Mouse (Mus musculus) MEL-GATA-1-ER (cell line): ENCODE results near the gene Gm4981.
"Not testable (repeated sequence)": the region's sequence is repeated elsewhere in the genome, so short reads cannot be mapped to it uniquely, and the experiment has no call there.

Source experiments
- DNase-seq: peaks from one replicate; pipeline ENCODE4 v3.0.0-alpha.2; 2012; ENCODE audit warnings: low read depth; ENCODE audit errors: extremely low read depth

Gm4981 gene

GRCm38 (mm10) chr10:58223972-58224805 is 12.3 kb downstream of the Gm4981 start:
- not testable (repeated sequence) for DNase-seq

GRCm38 (mm10) chr10:58223161-58223560 is 13.3 kb downstream of the Gm4981 start:
- DNase-seq: not testable (repeated sequence)

- not testable (repeated sequence) for DNase-seq
Measured at GRCm38 (mm10) chr10:58221571-58221970, 14.9 kb downstream of the Gm4981 start.

GRCm38 (mm10) chr10:58220726-58221125 is 15.8 kb downstream of the Gm4981 start:
- DNase-seq: no peak

GRCm38 (mm10) chr10:58217366-58217765 is 19.1 kb downstream of the Gm4981 start:
- no peak for DNase-seq

- DNase-seq: no peak
Measured at GRCm38 (mm10) chr10:58215353-58215752, 21.1 kb downstream of the Gm4981 start.

GRCm38 (mm10) chr10:58214934-58215333 is 21.6 kb downstream of the Gm4981 start:
- no peak for DNase-seq

GRCm38 (mm10) chr10:58214497-58214896 is 22.0 kb downstream of the Gm4981 start:
- DNase-seq: no peak

- no peak for DNase-seq
Measured at GRCm38 (mm10) chr10:58212230-58212629, 24.3 kb downstream of the Gm4981 start.

- DNase-seq: no peak
Measured at GRCm38 (mm10) chr10:58211213-58211612, 25.3 kb downstream of the Gm4981 start.

GRCm38 (mm10) chr10:58210514-58210913 is 26.0 kb downstream of the Gm4981 start:
- no peak for DNase-seq

- DNase-seq: no peak
Measured at GRCm38 (mm10) chr10:58209710-58210467, 26.6 kb downstream of the Gm4981 start.

- DNase-seq: no peak
Measured at GRCm38 (mm10) chr10:58206639-58207404, 29.7 kb downstream of the Gm4981 start.

- no peak for DNase-seq
Measured at GRCm38 (mm10) chr10:58205986-58206385, 30.5 kb downstream of the Gm4981 start.
